Comparison of ENCODE assay signal across 32 mouse cellular contexts in genomic region chr17:22888302-22888701, GRCm38 (mm10). TPM values are rescaled to one million over a fixed set of nuclear protein-coding genes. Genes with fewer than 3 reads are reported as not detected.
"Had no signal": no experiment of that assay in that cellular context is flagged by ENCODE, and none has a peak within 500 bp of the region (broad histone marks: within the 10 kb centered on the region; RNA-seq: fewer than 3 reads in every experiment).

No protein-coding gene starts in this region.

- ATAC-seq: hindbrain, embryonic 16.5 days; hindbrain, postnatal 0 days; inflammation-experienced regulatory T-cells, adult 6 months; intestine, embryonic 15.5 days; intestine, embryonic 16.5 days; intestine, postnatal 0 days had no signal

- DNase-seq: heart, postnatal 14 days; heart, postnatal 36 days; heart, postnatal 4 days; kidney, adult 11 months; kidney, adult 18-20 months; kidney, adult 2 months; kidney, adult 8-10 months; kidney, adult 9 months; kidney, postnatal 10 days; kidney, postnatal 14 days; kidney, postnatal 25 days; kidney, postnatal 36 days; kidney, postnatal 4 days; layer of hippocampus, adult 9-11 months; layer of hippocampus, postnatal 36 days had no signal

RNA-seq across cellular contexts. Expression of gene Vmn2r113, which starts 54.5 kb away (rescaled TPM):
- total RNA-seq: heart, postnatal 14 days; heart, postnatal 25 days; heart, postnatal 36 days; heart, postnatal 4 days; hematopoietic stem cell, adult 5-6 weeks; hindbrain, postnatal 0 days; layer of hippocampus, adult 18-20 months; layer of hippocampus, adult 2 months; layer of hippocampus, adult 8-10 months; layer of hippocampus, postnatal 10 days; layer of hippocampus, postnatal 14 days; layer of hippocampus, postnatal 25 days; layer of hippocampus, postnatal 36 days; left cerebral cortex, adult 18-20 months; left cerebral cortex, adult 2 months; left cerebral cortex, adult 8-10 months had no signal
